ENCODE assay signal across 8 mouse cellular contexts in genomic region chr11:80289701-80290445, GRCm38 (mm10). TPM values are rescaled to one million over a fixed set of nuclear protein-coding genes. Genes with fewer than 3 reads are reported as not detected.
A peak's percentile ranks its signal among the peaks of the same experiment; 100 is the strongest.
DNase-seq lines count a peak whose midpoint lies in the region; ATAC-seq and TF ChIP-seq lines count a peak whose summit lies in the region.

No protein-coding gene starts in this region.

- H3K4me2 ChIP-seq in forebrain, postnatal 0 days (ENCODE audit: low read depth): peak overlapping the region; percentile 64
- peak overlapping the region; percentile 64 for H3K4me2 ChIP-seq in hindbrain, postnatal 0 days (ENCODE audit: low read depth, low read length)

- no peak for TF ChIP-seq CTCF in E14TG2a.4 (conservative IDR thresholded peaks at IDR 0.05; ENCODE audit: low read length)
- no peak for TF ChIP-seq CTCF in forebrain, postnatal 0 days (IDR thresholded peaks at IDR 0.05; ENCODE audit: low read depth)
- peak; percentile 16; the same call in 1 of the 2 replicates for TF ChIP-seq CTCF in hindbrain, postnatal 0 days (IDR thresholded peaks at IDR 0.05; ENCODE audit: low read depth)
- TF ChIP-seq CTCF in left cerebral cortex, adult 2 months (IDR thresholded peaks at IDR 0.05): no peak

- intact Hi-C loops in left cerebral cortex, adult 2 months (cut with DNase I): loop anchor here (2.0 kb wide), 1 partner anchor 15 kb away; no protein-coding TSS in a partner anchor

- peak; percentile 91 for ATAC-seq in forebrain, postnatal 0 days
- peak; percentile 92 for ATAC-seq in hindbrain, postnatal 0 days

- H3K9me3 ChIP-seq in E14TG2a.4 (ENCODE audit: low read length): no peaks in the 10 kb centered on the region
- H3K9me3 ChIP-seq in forebrain, postnatal 0 days (ENCODE audit: low read length): no peaks in the 10 kb centered on the region
- H3K9me3 ChIP-seq in hindbrain, postnatal 0 days (ENCODE audit: low read length): no peaks in the 10 kb centered on the region

- H3K36me3 ChIP-seq in E14TG2a.4 (ENCODE audit: insufficient read depth, low read length): no peaks in the 10 kb centered on the region
- no peaks in the 10 kb centered on the region for H3K36me3 ChIP-seq in forebrain, postnatal 0 days (ENCODE audit: insufficient read depth)
- H3K36me3 ChIP-seq in hindbrain, postnatal 0 days (ENCODE audit: insufficient read depth, low read length): no peaks in the 10 kb centered on the region

- H3K27me3 ChIP-seq in E14TG2a.4 (ENCODE audit: insufficient read depth, low read length): peaks cover 25% of the 10 kb centered on the region
- H3K27me3 ChIP-seq in forebrain, postnatal 0 days (ENCODE audit: insufficient read depth, low read length): no peaks in the 10 kb centered on the region
- no peaks in the 10 kb centered on the region for H3K27me3 ChIP-seq in hindbrain, postnatal 0 days (ENCODE audit: insufficient read depth, low read length)

- H3K9ac ChIP-seq in forebrain, postnatal 0 days: peak overlapping the region; percentile 56
- peak overlapping the region; percentile 48 for H3K9ac ChIP-seq in hindbrain, postnatal 0 days (replicated peaks; ENCODE audit: low read length)

- H3K27ac ChIP-seq in brown adipose tissue, adult 24 weeks (replicated peaks; ENCODE audit: low read depth, low read length): no peak overlapping the region
- peak overlapping the region; percentile 86 for H3K27ac ChIP-seq in forebrain, postnatal 0 days (ENCODE audit: low read depth, low read length)
- peak overlapping the region; percentile 88 for H3K27ac ChIP-seq in hindbrain, postnatal 0 days
- H3K27ac ChIP-seq in left cerebral cortex, adult 2 months: peak overlapping the region; percentile 71

- H3K4me1 ChIP-seq in E14TG2a.4 (replicated peaks; ENCODE audit: low read depth, low read length): peaks cover 38% of the 10 kb centered on the region
- 0 out of 2 replicates have a peak, but pooled peaks cover 2% of the 10 kb centered on the region for H3K4me1 ChIP-seq in brown adipose tissue, adult 24 weeks (ENCODE audit: control insufficient read depth, insufficient read depth, insufficient read length, low read length)
- peaks cover 7% of the 10 kb centered on the region; the same call in 1 of the 2 replicates for H3K4me1 ChIP-seq in forebrain, postnatal 0 days (ENCODE audit: insufficient read depth)
- peaks cover 11% of the 10 kb centered on the region; the same call in 1 of the 2 replicates for H3K4me1 ChIP-seq in hindbrain, postnatal 0 days (ENCODE audit: insufficient read depth, low read length)

- 2% methylated on average over 23 of the region's 23 CpGs for WGBS in forebrain, postnatal 0 days
- 1% methylated on average over 23 of the region's 23 CpGs for WGBS in hindbrain, postnatal 0 days

- H3K4me3 ChIP-seq in E14TG2a.4 (replicated peaks; ENCODE audit: low read length): peak overlapping the region; percentile 67
- H3K4me3 ChIP-seq in brown adipose tissue, adult 24 weeks (ENCODE audit: insufficient read depth, low read depth, low read length): peak overlapping the region; percentile 16; the same call in 1 of the 2 replicates
- H3K4me3 ChIP-seq in forebrain, postnatal 0 days (ENCODE audit: low read depth, low read length): peak overlapping the region; percentile 36
- peak overlapping the region; percentile 34 for H3K4me3 ChIP-seq in hindbrain, postnatal 0 days (ENCODE audit: low read length)
- peak overlapping the region; percentile 43 for H3K4me3 ChIP-seq in left cerebral cortex, adult 2 months

- DNase-seq in forebrain, postnatal 0 days: peak; percentile 84
- DNase-seq in hindbrain, postnatal 0 days (ENCODE audit: low spot score): peak; percentile 73
- peak; percentile 52 to 56 for DNase-seq in left cerebral cortex, adult 2 months (ENCODE audit: extremely low spot score in 1 of 2, low spot score in 2 of 2)
- DNase-seq in lung, postnatal 36 days: peak; percentile 47
- DNase-seq in right cerebral cortex, postnatal 14 days: peak; percentile 43
- no peak for DNase-seq in ovary, adult 18-20 months (ENCODE audit: low spot score)

RNA-seq across cellular contexts. Expression of gene Rhbdl3, which starts 10.8 kb away (rescaled TPM):
- polyA plus RNA-seq in brown adipose tissue, adult 24 weeks (2012; ENCODE audit: insufficient read depth, insufficient read length, missing spikeins): 0.28 and 1.5 TPM in 2 replicates
- 3.8 and 6.7 TPM in 2 replicates for total RNA-seq in forebrain, postnatal 0 days (2014; rRNA removed)
- 2.5 and 2.8 TPM in 2 replicates for polyA plus RNA-seq in forebrain, postnatal 0 days (2015; fragmentation: Nextera tagmentation; extraction: Ambion mirVana)
- total RNA-seq in hindbrain, postnatal 0 days (2014; rRNA removed): 5.5 and 7.5 TPM in 2 replicates
- polyA plus RNA-seq in hindbrain, postnatal 0 days (2015; fragmentation: Nextera tagmentation; extraction: Ambion mirVana): 2.5 and 2.7 TPM in 2 replicates
- 10 to 100 TPM; 22.9 to 27.7 TPM for total RNA-seq in left cerebral cortex, adult 2 months (2021)

Comparison
In these comparisons a context has a peak if more than half of its experiments do, and no peak if none do; other contexts are left out.
1. H3K4me3 ChIP-seq: peak in every context shown above with its lines; median percentile 67 in E14TG2a.4; 43 in left cerebral cortex, adult 2 months; 36 in forebrain, postnatal 0 days; 34 in hindbrain, postnatal 0 days; 16 in brown adipose tissue, adult 24 weeks.